ENCODE assay signal across 10 mouse cellular contexts in genomic region chr12:85954167-85954566, GRCm38 (mm10).
DNase-seq lines count a peak whose midpoint lies in the region; ATAC-seq and TF ChIP-seq lines count a peak whose summit lies in the region.
"Had no signal": no experiment of that assay in that cellular context is flagged by ENCODE, and none has a peak within 500 bp of the region (broad histone marks: within the 10 kb centered on the region; RNA-seq: fewer than 3 reads in every experiment).

No protein-coding gene starts in this region.

- H3K27ac ChIP-seq in heart, adult 2 months = no peak overlapping the region
- H3K27ac ChIP-seq in heart, embryonic 10.5 days = no peak overlapping the region
- H3K27ac ChIP-seq: embryonic facial prominence, embryonic 15.5 days had no signal

- TF ChIP-seq EP300 in heart, adult 2 months (IDR thresholded peaks at IDR 0.05; ENCODE audit: insufficient read depth, low read depth, low read length) = no peak

- no peak overlapping the region for H3K4me3 ChIP-seq in heart, adult 2 months
- H3K4me3 ChIP-seq in heart, embryonic 10.5 days = no peak overlapping the region
- H3K4me3 ChIP-seq: embryonic facial prominence, embryonic 15.5 days had no signal

- TF ChIP-seq POLR2A in heart, adult 2 months (IDR thresholded peaks at IDR 0.05; ENCODE audit: insufficient read depth, low read depth, low read length) = no peak

- 0 out of 2 replicates have a peak, but pooled peaks have one; percentile 42 for ATAC-seq in megakaryocyte progenitor cell, adult 5-6 weeks (replicated peaks; ENCODE audit: poor library complexity)

- TF ChIP-seq CTCF in heart, adult 2 months (IDR thresholded peaks at IDR 0.05) = peak; percentile 60

- H3K9me3 ChIP-seq in heart, embryonic 10.5 days = no peaks in the 10 kb centered on the region
- H3K9me3 ChIP-seq: embryonic facial prominence, embryonic 15.5 days had no signal

- H3K4me1 ChIP-seq in heart, adult 2 months (ENCODE audit: control insufficient read depth, insufficient read depth, low read length) = peaks cover 1% of the 10 kb centered on the region; the same call in 1 of the 2 replicates
- H3K4me1 ChIP-seq in heart, embryonic 10.5 days = peaks cover 17% of the 10 kb centered on the region; the same call in 1 of the 2 replicates

- intact Hi-C loops in heart, adult 2 months (cut with DNase I) = loop anchor here (2.0 kb wide), 1 partner anchor 125 kb away; the partner anchor contains the start of gene Tgfb3

- H3K36me3 ChIP-seq in heart, adult 2 months (ENCODE audit: control insufficient read depth, insufficient read depth, low read length) = no peaks in the 10 kb centered on the region; the same call in 1 of the 2 replicates
- H3K36me3 ChIP-seq in heart, embryonic 10.5 days = peaks cover 19% of the 10 kb centered on the region; the same call in 1 of the 2 replicates

- WGBS in heart, adult 2 months = 88% methylated on average over 3 of the region's 3 CpGs
- WGBS in heart, embryonic 10.5 days = 73% methylated on average over 3 of the region's 3 CpGs

- H3K79me2 ChIP-seq in heart, adult 2 months (replicated peaks; ENCODE audit: control insufficient read depth, insufficient read depth, low read length) = no peaks in the 10 kb centered on the region

- no peak for DNase-seq in heart, adult 2 months
- DNase-seq in heart, embryonic 10.5 days (ENCODE audit: low spot score) = no peak
- peak; percentile 37 for DNase-seq in retina, embryonic 14.5 days (ENCODE audit: low spot score)
- DNase-seq in retina, postnatal 1 day = no peak
- DNase-seq in adipocyte (ENCODE audit: low spot score) = peak; percentile 20
- no peak for DNase-seq in right cerebral cortex, postnatal 14 days
- no peak for DNase-seq in cerebellum, adult 8-10 months
- DNase-seq: right cerebral cortex, adult 18-20 months had no signal

- H3K9ac ChIP-seq in heart, adult 2 months (ENCODE audit: low read depth, low read length) = no peak overlapping the region
- H3K9ac ChIP-seq: embryonic facial prominence, embryonic 15.5 days had no signal

- H3K27me3 ChIP-seq in heart, adult 2 months (ENCODE audit: control insufficient read depth, insufficient read depth, low read length) = no peaks in the 10 kb centered on the region
- H3K27me3 ChIP-seq in heart, embryonic 10.5 days (ENCODE audit: insufficient read depth, poor library complexity, severe bottlenecking) = no peaks in the 10 kb centered on the region
- H3K27me3 ChIP-seq: embryonic facial prominence, embryonic 15.5 days had no signal

Comparison
In these comparisons a context has a peak if more than half of its experiments do, and no peak if none do; other contexts are left out.
1. DNase-seq: peak in retina, embryonic 14.5 days (single experiment) and adipocyte (single experiment); none in heart, adult 2 months (0 of 2), heart, embryonic 10.5 days (single experiment), retina, postnatal 1 day (single experiment), right cerebral cortex, postnatal 14 days (single experiment) and cerebellum, adult 8-10 months (single experiment).